Mouse (Mus musculus): ENCODE data around the gene Aurkaip1. TPM values are rescaled to one million over a fixed set of nuclear protein-coding genes. Genes with fewer than 3 reads are reported as not detected.

Aurkaip1 gene
- polyA plus RNA-seq, 1 experiment, result 70.6 TPM

GRCm38 (mm10) chr4:155871404-155871803 is 40.3 kb downstream of the Aurkaip1 start:
- Histone ChIP-seq H3K27me3 (ENCODE audit: control insufficient read depth, insufficient read depth, low read length, poor library complexity, severe bottlenecking) (no peaks in the 10 kb centered on the region), H3K9me3 (replicated peaks; ENCODE audit: control insufficient read depth, insufficient read depth, low read length, poor library complexity, severe bottlenecking) (no peaks in the 10 kb centered on the region), H3K9ac (ENCODE audit: low read depth, poor library complexity, severe bottlenecking) (no peak overlapping the region), H3K4me3 (ENCODE audit: low read depth, low read length) (no peak overlapping the region), H3K4me1 (ENCODE audit: control insufficient read depth, insufficient read depth, low read length) (no peaks in the 10 kb centered on the region), H3K36me3 (ENCODE audit: control insufficient read depth, insufficient read depth, low read length, poor library complexity, severe bottlenecking) (peaks cover 25% of the 10 kb centered on the region), H3K27ac (ENCODE audit: insufficient read depth, low read length) (no peak overlapping the region)
- TF ChIP-seq EP300 (IDR thresholded peaks at IDR 0.05; ENCODE audit: insufficient read depth, low read depth, low read length) (no peak), POLR2A (IDR thresholded peaks at IDR 0.05; ENCODE audit: insufficient read depth, low read length) (no peak)

Other genes with a start within 250 kb of the Aurkaip1 start
- 19.4 and 20.2 TPM in 2 replicates for gene Slc35e2, start 229.9 kb upstream of the Aurkaip1 start, polyA plus RNA-seq (2011; ENCODE audit: insufficient read depth, insufficient read length, low read depth, missing spikeins)
- 105 and 113 TPM in 2 replicates for gene Cdk11b, start 206.4 kb upstream of the Aurkaip1 start, polyA plus RNA-seq (2011; ENCODE audit: insufficient read depth, insufficient read length, low read depth, missing spikeins)
- gene Gm10563, start 185.9 kb upstream of the Aurkaip1 start, polyA plus RNA-seq (2011; ENCODE audit: insufficient read depth, insufficient read length, low read depth, missing spikeins), result not detected in 2 replicates
- gene Mmp23, start 177.9 kb upstream of the Aurkaip1 start, polyA plus RNA-seq (2011; ENCODE audit: insufficient read depth, insufficient read length, low read depth, missing spikeins), result 11.7 and 13.6 TPM in 2 replicates
- 13.4 and 18.4 TPM in 2 replicates for gene Mib2, start 162.1 kb upstream of the Aurkaip1 start, polyA plus RNA-seq (2011; ENCODE audit: insufficient read depth, insufficient read length, low read depth, missing spikeins)
- 11.9 and 15.0 TPM in 2 replicates for gene Fndc10, start 136.9 kb upstream of the Aurkaip1 start, polyA plus RNA-seq (2011; ENCODE audit: insufficient read depth, insufficient read length, low read depth, missing spikeins)
- gene Ssu72, start 126.5 kb upstream of the Aurkaip1 start, polyA plus RNA-seq (2011; ENCODE audit: insufficient read depth, insufficient read length, low read depth, missing spikeins), result 144 and 151 TPM in 2 replicates
- 0.21 and 0.54 TPM in 2 replicates for gene Tmem240, start 96.5 kb upstream of the Aurkaip1 start, polyA plus RNA-seq (2011; ENCODE audit: insufficient read depth, insufficient read length, low read depth, missing spikeins)
- 78.2 and 89.5 TPM in 2 replicates for gene Atad3a, start 70.2 kb upstream of the Aurkaip1 start, polyA plus RNA-seq (2011; ENCODE audit: insufficient read depth, insufficient read length, low read depth, missing spikeins)
- gene Vwa1, start 56.6 kb upstream of the Aurkaip1 start, polyA plus RNA-seq (2011; ENCODE audit: insufficient read depth, insufficient read length, low read depth, missing spikeins), result 0.67 and 0.99 TPM in 2 replicates
- gene Tmem88b, start 45.4 kb upstream of the Aurkaip1 start, polyA plus RNA-seq (2011; ENCODE audit: insufficient read depth, insufficient read length, low read depth, missing spikeins), result 0.26 and 0.40 TPM in 2 replicates
- gene Ankrd65, start 40.8 kb upstream of the Aurkaip1 start, polyA plus RNA-seq (2011; ENCODE audit: insufficient read depth, insufficient read length, low read depth, missing spikeins), result not detected in 2 replicates
- gene Mrpl20, start 28.4 kb upstream of the Aurkaip1 start, polyA plus RNA-seq (2011; ENCODE audit: insufficient read depth, insufficient read length, low read depth, missing spikeins), result 70.0 and 82.8 TPM in 2 replicates
- 86.1 and 87.6 TPM in 2 replicates for gene Ccnl2, start 18.8 kb upstream of the Aurkaip1 start, polyA plus RNA-seq (2011; ENCODE audit: insufficient read depth, insufficient read length, low read depth, missing spikeins)
- gene Mxra8, start 8.4 kb downstream of the Aurkaip1 start, polyA plus RNA-seq (2011; ENCODE audit: insufficient read depth, insufficient read length, low read depth, missing spikeins), result 21.1 and 26.1 TPM in 2 replicates
- gene Dvl1, start 16.1 kb downstream of the Aurkaip1 start, polyA plus RNA-seq (2011; ENCODE audit: insufficient read depth, insufficient read length, low read depth, missing spikeins), result 15.2 and 20.3 TPM in 2 replicates
- 0.28 and 0.44 TPM in 2 replicates for gene Tas1r3, start 32.1 kb downstream of the Aurkaip1 start, polyA plus RNA-seq (2011; ENCODE audit: insufficient read depth, insufficient read length, low read depth, missing spikeins)
- 6.0 and 7.9 TPM in 2 replicates for gene Cptp, start 38.2 kb downstream of the Aurkaip1 start, polyA plus RNA-seq (2011; ENCODE audit: insufficient read depth, insufficient read length, low read depth, missing spikeins)
- gene Ints11, start 38.3 kb downstream of the Aurkaip1 start, polyA plus RNA-seq (2011; ENCODE audit: insufficient read depth, insufficient read length, low read depth, missing spikeins), result 43.3 and 45.3 TPM in 2 replicates
- 15.3 and 19.4 TPM in 2 replicates for gene Pusl1, start 60.5 kb downstream of the Aurkaip1 start, polyA plus RNA-seq (2011; ENCODE audit: insufficient read depth, insufficient read length, low read depth, missing spikeins)
- gene Acap3, start 60.5 kb downstream of the Aurkaip1 start, polyA plus RNA-seq (2011; ENCODE audit: insufficient read depth, insufficient read length, low read depth, missing spikeins), result 2.6 and 3.8 TPM in 2 replicates
- gene Ube2j2, start 112.6 kb downstream of the Aurkaip1 start, polyA plus RNA-seq (2011; ENCODE audit: insufficient read depth, insufficient read length, low read depth, missing spikeins), result 100 and 104 TPM in 2 replicates
- 18.8 and 19.1 TPM in 2 replicates for gene C1qtnf12, start 131.0 kb downstream of the Aurkaip1 start, polyA plus RNA-seq (2011; ENCODE audit: insufficient read depth, insufficient read length, low read depth, missing spikeins)
- gene B3galt6, start 161.4 kb downstream of the Aurkaip1 start, polyA plus RNA-seq (2011; ENCODE audit: insufficient read depth, insufficient read length, low read depth, missing spikeins), result 2.5 and 2.6 TPM in 2 replicates
- gene Sdf4, start 161.6 kb downstream of the Aurkaip1 start, polyA plus RNA-seq (2011; ENCODE audit: insufficient read depth, insufficient read length, low read depth, missing spikeins), result 82.8 and 88.9 TPM in 2 replicates
- gene Tnfrsf4, start 182.6 kb downstream of the Aurkaip1 start, polyA plus RNA-seq (2011; ENCODE audit: insufficient read depth, insufficient read length, low read depth, missing spikeins), result 2.4 and 2.9 TPM in 2 replicates
- not detected in 2 replicates for gene Tnfrsf18, start 194.9 kb downstream of the Aurkaip1 start, polyA plus RNA-seq (2011; ENCODE audit: insufficient read depth, insufficient read length, low read depth, missing spikeins)
- gene Ttll10, start 228.1 kb downstream of the Aurkaip1 start, polyA plus RNA-seq (2011; ENCODE audit: insufficient read depth, insufficient read length, low read depth, missing spikeins), result 2.5 and 3.3 TPM in 2 replicates

Data from ES-Bruce4 (cell line).